Mouse (Mus musculus) ES-E14 (cell line): ENCODE measurements around the gene Vdac1.

ENCODE experiments used
- HCFC1 ChIP-seq: IDR thresholded peaks from 2 replicates; pipeline ENCODE4 v1.6.1; 2012; ENCODE audit warnings: low read length, inconsistent platforms, borderline replicate concordance; ENCODE audit not compliant: insufficient read depth
- MAFK ChIP-seq: IDR thresholded peaks from 2 replicates; pipeline ENCODE4 v1.6.1; 2014; ENCODE audit warnings: mild to moderate bottlenecking, low read depth, low read length, inconsistent platforms; ENCODE audit not compliant: insufficient read depth
- ZNF384 ChIP-seq: IDR thresholded peaks from 2 replicates; pipeline ENCODE4 v1.6.1; 2012; ENCODE audit warnings: low read depth, low read length, inconsistent platforms

DNA sequence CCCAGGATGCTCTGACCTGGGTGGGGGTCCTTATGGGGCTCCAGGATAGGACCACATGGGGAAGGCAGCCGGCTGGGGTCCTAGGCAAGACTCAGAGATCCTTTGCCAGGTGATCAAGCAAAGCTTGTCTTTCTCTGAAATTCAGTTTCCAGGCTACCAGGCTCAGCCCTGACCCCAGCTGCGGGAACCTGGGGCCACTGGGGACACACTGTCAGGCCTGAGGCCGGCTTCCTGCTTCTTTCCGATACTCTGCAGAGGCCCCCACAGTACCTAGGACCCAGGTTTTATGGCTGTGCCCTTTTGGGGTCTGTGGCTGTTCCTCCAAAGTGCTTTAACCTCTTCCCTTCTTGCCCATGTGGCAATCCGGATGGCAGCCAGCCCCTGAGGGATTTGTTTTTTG lies 19.2 kb upstream of the Vdac1 start:
- TF ChIP-seq ZNF384 (no peak), MAFK (no peak), HCFC1 (no peak)
